Mouse (Mus musculus) neural tube, embryonic 11.5 days (tissue): ENCODE measurements around the gene Ppp1r2. TPM values are rescaled to one million over a fixed set of nuclear protein-coding genes. Genes with fewer than 3 reads are reported as not detected.
A peak's percentile ranks its signal among the peaks of the same experiment; 100 is the strongest.
"Not testable (repeated sequence)": the region's sequence is repeated elsewhere in the genome, so short reads cannot be mapped to it uniquely, and the experiment has no call there.

Experiments
- ATAC-seq: fragments of 200-750 bp; cut with Nextera tagmentation; 2 replicates; pipeline ENCODE4 v1.8.0; 2017; ENCODE audit warnings: moderate number of reproducible peaks, mild to moderate bottlenecking, moderate TSS enrichment, moderate library complexity; ENCODE audit not compliant: insufficient read depth, low FRiP score, low TSS enrichment
- DNase-seq: peaks from one replicate; pipeline ENCODE4 v3.0.0-alpha.2; 2015; ENCODE audit warnings: low spot score
- H3K27ac ChIP-seq: fragments of 300-500 bp; sonication (generic); 2 replicates; pipeline ENCODE4 v1.5.1; 2014; ENCODE audit warnings: low read depth, mild to moderate bottlenecking, low read length
- H3K27me3 ChIP-seq: fragments of 300-500 bp; sonication (generic); 2 replicates; pipeline ENCODE4 v1.6.1; 2014; ENCODE audit warnings: mild to moderate bottlenecking, low read length, mixed read lengths; ENCODE audit not compliant: control insufficient read depth, insufficient read depth
- H3K36me3 ChIP-seq: fragments of 300-500 bp; sonication (generic); 2 replicates; pipeline ENCODE4 v1.6.1; 2014; ENCODE audit warnings: mild to moderate bottlenecking, low read length, moderate library complexity, mixed read lengths; ENCODE audit not compliant: control insufficient read depth, insufficient read depth
- H3K4me1 ChIP-seq: fragments of 300-500 bp; sonication (generic); 2 replicates; pipeline ENCODE4 v1.6.1; 2014; ENCODE audit warnings: low read length, mixed read lengths; ENCODE audit not compliant: control insufficient read depth, insufficient read depth
- H3K4me2 ChIP-seq: fragments of 300-500 bp; sonication (generic); 2 replicates; pipeline ENCODE4 v1.6.1; 2014; ENCODE audit warnings: low read depth, mild to moderate bottlenecking, moderate library complexity
- H3K4me3 ChIP-seq: fragments of 300-500 bp; sonication (generic); 2 replicates; pipeline ENCODE4 v1.5.1; 2014; ENCODE audit warnings: low read depth, low read length
- H3K9ac ChIP-seq: fragments of 300-500 bp; sonication (generic); 2 replicates; pipeline ENCODE4 v1.6.1; 2014; ENCODE audit warnings: mild to moderate bottlenecking, low read length
- H3K9me3 ChIP-seq: fragments of 300-500 bp; sonication (generic); 2 replicates; pipeline ENCODE4 v1.6.1; 2016; ENCODE audit warnings: low read length; ENCODE audit not compliant: control insufficient read depth
- WGBS: fragments of 180-500 bp; shearing (Covaris S2); extraction: QIAGEN DNeasy Blood & Tissue Kit; methylation state at CpG from one replicate; pipeline ENCODE4 v1.1.7; 2014; 5-methylcytosine and 5-hydroxymethylcytosine counted together
- polyA plus RNA-seq: library from polyadenylated mRNA; unstranded; fragments of >200 nt; fragmentation: Nextera tagmentation; extraction: Ambion mirVana; gene quantifications from 2 replicates; pipeline ENCODE4 v1.2.1, GENCODE M21; 2014

The Ppp1r2 gene
- 114 and 117 TPM in 2 replicates for polyA plus RNA-seq

- no peaks in the 10 kb centered on the region for H3K27me3 ChIP-seq
- H3K27ac ChIP-seq: peak within 1 kb of the TSS; percentile 87
- under 1% methylated on average over 75 of the region's 83 CpGs for WGBS
Observed at GRCm38 (mm10) chr16:31274674-31275460, at the start of gene Ppp1r2. Ppp1r2 (minus strand) TSS chr16:31275277.

GRCm38 (mm10) chr16:31321501-31321900 is 46.4 kb upstream of the Ppp1r2 start:
- H3K4me1 ChIP-seq: no peaks in the 10 kb centered on the region
- H3K4me3 ChIP-seq: no peak overlapping the region
- H3K27me3 ChIP-seq: no peaks in the 10 kb centered on the region
- H3K4me2 ChIP-seq: no peak overlapping the region
- no peak overlapping the region for H3K27ac ChIP-seq
- no peak for DNase-seq
- no peaks in the 10 kb centered on the region for H3K36me3 ChIP-seq
- no peaks in the 10 kb centered on the region for H3K9me3 ChIP-seq
- ATAC-seq: no peak
- H3K9ac ChIP-seq: no peak overlapping the region
- WGBS: 80% methylated on average over 4 of the region's 4 CpGs

More at GRCm38 (mm10) chr16:31274674-31275460, at the start of gene Ppp1r2:
- Histone ChIP-seq H3K36me3 (no peaks in the 10 kb centered on the region), H3K9ac (peak within 1 kb of the TSS; percentile 97), H3K9me3 (no peaks in the 10 kb centered on the region), H3K4me3 (peak within 1 kb of the TSS; percentile 90), H3K4me2 (peak within 1 kb of the TSS; percentile 46), H3K4me1 (peaks cover 15% of the 10 kb centered on the region)
- ATAC-seq (peak; percentile 97), DNase-seq (peak; percentile 96)

- Histone ChIP-seq H3K4me2 (no peak overlapping the region), H3K9me3 (no peaks in the 10 kb centered on the region), H3K9ac (no peak overlapping the region), H3K4me1 (no peaks in the 10 kb centered on the region), H3K27me3 (no peaks in the 10 kb centered on the region), H3K27ac (no peak overlapping the region), H3K4me3 (no peak overlapping the region), H3K36me3 (no peaks in the 10 kb centered on the region)
- ATAC-seq: no peak
- DNase-seq: no peak
- 80% methylated on average over 7 of the region's 7 CpGs for WGBS
Observed at GRCm38 (mm10) chr16:31320954-31321353, 45.9 kb upstream of the Ppp1r2 start.

GRCm38 (mm10) chr16:31319723-31320122 is 44.6 kb upstream of the Ppp1r2 start:
- not testable (repeated sequence) for H3K4me2 ChIP-seq, H3K36me3 ChIP-seq, H3K9me3 ChIP-seq, H3K27ac ChIP-seq, H3K4me3 ChIP-seq, ATAC-seq, H3K4me1 ChIP-seq, DNase-seq, H3K27me3 ChIP-seq, H3K9ac ChIP-seq
- 77% methylated on average over 3 of the region's 3 CpGs for WGBS

GRCm38 (mm10) chr16:31319316-31319715 is 44.2 kb upstream of the Ppp1r2 start:
- no peak overlapping the region for H3K4me3 ChIP-seq
- no peak for DNase-seq
- H3K9me3 ChIP-seq: no peaks in the 10 kb centered on the region
- no peaks in the 10 kb centered on the region for H3K4me1 ChIP-seq
- H3K9ac ChIP-seq: no peak overlapping the region
- 89% methylated on average over 4 of the region's 4 CpGs for WGBS
- H3K36me3 ChIP-seq: no peaks in the 10 kb centered on the region
- no peak overlapping the region for H3K4me2 ChIP-seq
- no peak overlapping the region for H3K27ac ChIP-seq
- no peak for ATAC-seq
- no peaks in the 10 kb centered on the region for H3K27me3 ChIP-seq

- DNase-seq (no peak), ATAC-seq (no peak)
- no peak overlapping the region for H3K27ac ChIP-seq
- WGBS: 71% methylated on average over 2 of the region's 2 CpGs
- no peak overlapping the region for H3K4me2 ChIP-seq
- no peaks in the 10 kb centered on the region for H3K9me3 ChIP-seq
- no peaks in the 10 kb centered on the region for H3K36me3 ChIP-seq
- no peak overlapping the region for H3K4me3 ChIP-seq
- 0 out of 2 replicates have a peak, but pooled peaks cover 2% of the 10 kb centered on the region for H3K4me1 ChIP-seq
- no peak overlapping the region for H3K9ac ChIP-seq
- H3K27me3 ChIP-seq: no peaks in the 10 kb centered on the region
Observed at GRCm38 (mm10) chr16:31318418-31318817, 43.3 kb upstream of the Ppp1r2 start.

GRCm38 (mm10) chr16:31316246-31317143 is 41.4 kb upstream of the Ppp1r2 start:
- WGBS: 60% methylated on average over 11 of the region's 12 CpGs
- DNase-seq, H3K9ac ChIP-seq, H3K4me3 ChIP-seq, H3K4me2 ChIP-seq, H3K4me1 ChIP-seq, ATAC-seq, H3K9me3 ChIP-seq, H3K36me3 ChIP-seq, H3K27ac ChIP-seq, H3K27me3 ChIP-seq: not testable (repeated sequence)

GRCm38 (mm10) chr16:31315294-31315693 is 40.2 kb upstream of the Ppp1r2 start:
- Histone ChIP-seq H3K27ac (no peak overlapping the region), H3K4me1 (0 out of 2 replicates have a peak, but pooled peaks cover 2% of the 10 kb centered on the region), H3K4me2 (no peak overlapping the region), H3K9me3 (no peaks in the 10 kb centered on the region), H3K27me3 (no peaks in the 10 kb centered on the region), H3K36me3 (no peaks in the 10 kb centered on the region), H3K4me3 (no peak overlapping the region), H3K9ac (no peak overlapping the region)
- WGBS: 72% methylated on average over 4 of the region's 4 CpGs
- DNase-seq: no peak
- no peak for ATAC-seq
